Mouse (Mus musculus) lung, embryonic 15.5 days (tissue): ENCODE results near the gene Rpl19. TPM values are rescaled to one million over a fixed set of nuclear protein-coding genes. Genes with fewer than 3 reads are reported as not detected.

ENCODE experiments used
- ATAC-seq: fragments of 200-750 bp; cut with Nextera tagmentation; 2 replicates; pipeline ENCODE4 v1.8.0; 2017; ENCODE audit warnings: moderate number of reproducible peaks, borderline replicate concordance; ENCODE audit not compliant: low FRiP score, low TSS enrichment; ENCODE audit errors: extremely low read depth
- H3K27ac ChIP-seq: fragments of 300-500 bp; sonication (generic); 2 replicates; pipeline ENCODE4 v1.5.1; 2015; ENCODE audit warnings: moderate library complexity, mild to moderate bottlenecking, inconsistent platforms
- H3K27me3 ChIP-seq: fragments of 300-500 bp; sonication (generic); 2 replicates; pipeline ENCODE4 v1.6.1; 2015; ENCODE audit warnings: inconsistent platforms
- H3K36me3 ChIP-seq: fragments of 300-500 bp; sonication (generic); 2 replicates; pipeline ENCODE4 v1.6.1; 2015; ENCODE audit warnings: inconsistent platforms
- H3K4me1 ChIP-seq: fragments of 300-500 bp; sonication (generic); 2 replicates; pipeline ENCODE4 v1.6.1; 2015; ENCODE audit warnings: inconsistent platforms
- H3K4me2 ChIP-seq: fragments of 300-500 bp; sonication (generic); 2 replicates; pipeline ENCODE4 v1.6.1; 2015; ENCODE audit warnings: inconsistent platforms, mild to moderate bottlenecking, moderate library complexity
- H3K4me3 ChIP-seq: fragments of 300-500 bp; sonication (generic); 2 replicates; pipeline ENCODE4 v1.5.1; 2015; ENCODE audit warnings: mild to moderate bottlenecking, inconsistent platforms
- H3K9ac ChIP-seq: fragments of 300-500 bp; sonication (generic); 2 replicates; pipeline ENCODE4 v1.6.1; 2015; ENCODE audit warnings: inconsistent platforms
- H3K9me3 ChIP-seq: fragments of 300-500 bp; sonication (generic); 2 replicates; pipeline ENCODE4 v1.6.1; 2016; ENCODE audit warnings: inconsistent platforms
- WGBS: fragments of 180-500 bp; shearing (Covaris S2); methylation state at CpG from one replicate; pipeline ENCODE4 v1.1.7; 2015; 5-methylcytosine and 5-hydroxymethylcytosine counted together
- microRNA-seq: library from miRNA; unstranded; fragments of <30 nt; microRNA quantifications from one replicate; pipeline ENCODE4, GENCODE M21; 2016
- polyA plus RNA-seq: library from polyadenylated mRNA; unstranded; fragments of >200 nt; fragmentation: Nextera tagmentation; extraction: Ambion mirVana; gene quantifications from 2 replicates; pipeline ENCODE4 v1.2.1, GENCODE M21; 2015

Gene Rpl19
- polyA plus RNA-seq, 1 experiment from 2014 or later, result 1,039 TPM

DNA sequence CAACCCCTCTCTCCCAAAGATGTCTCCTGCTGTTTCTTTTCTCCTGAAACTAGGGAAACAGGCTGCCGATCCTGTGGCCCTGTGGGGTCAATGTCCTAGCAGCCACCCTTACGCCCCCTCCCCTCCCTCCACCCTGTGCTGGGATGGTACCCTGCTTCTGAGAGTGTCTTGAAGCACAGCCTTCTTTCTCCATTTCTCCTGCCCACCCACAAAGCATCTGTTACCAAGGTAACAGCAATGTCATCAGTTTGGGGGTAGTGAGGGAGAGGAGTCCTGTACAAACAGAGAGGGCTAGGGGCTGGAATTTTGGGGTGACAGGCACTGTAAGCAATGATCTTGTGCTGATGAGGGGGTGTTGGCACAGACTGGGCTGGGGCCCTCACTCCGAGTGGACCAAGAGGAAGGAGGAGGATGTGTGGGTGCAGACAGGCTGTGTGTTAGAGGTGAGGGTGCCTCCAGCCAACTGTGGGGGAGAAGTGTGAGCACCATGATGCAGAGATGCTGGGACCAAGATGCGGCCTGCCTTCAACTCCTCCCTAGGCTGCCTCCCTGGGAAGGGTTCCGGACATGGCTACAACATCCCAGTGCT lies 33.7 kb downstream of the Rpl19 start:
- H3K4me3 ChIP-seq, result no peak overlapping the region
- no peaks in the 10 kb centered on the region for H3K4me1 ChIP-seq
- no peak overlapping the region for H3K27ac ChIP-seq
- H3K4me2 ChIP-seq, result no peak overlapping the region
- 57% methylated on average over 5 of the region's 5 CpGs for WGBS
- no peaks in the 10 kb centered on the region for H3K36me3 ChIP-seq
- no peak for ATAC-seq
- peaks cover 15% of the 10 kb centered on the region; the same call in 1 of the 2 replicates for H3K27me3 ChIP-seq
- H3K9me3 ChIP-seq, result no peaks in the 10 kb centered on the region
- no peak overlapping the region for H3K9ac ChIP-seq

DNA sequence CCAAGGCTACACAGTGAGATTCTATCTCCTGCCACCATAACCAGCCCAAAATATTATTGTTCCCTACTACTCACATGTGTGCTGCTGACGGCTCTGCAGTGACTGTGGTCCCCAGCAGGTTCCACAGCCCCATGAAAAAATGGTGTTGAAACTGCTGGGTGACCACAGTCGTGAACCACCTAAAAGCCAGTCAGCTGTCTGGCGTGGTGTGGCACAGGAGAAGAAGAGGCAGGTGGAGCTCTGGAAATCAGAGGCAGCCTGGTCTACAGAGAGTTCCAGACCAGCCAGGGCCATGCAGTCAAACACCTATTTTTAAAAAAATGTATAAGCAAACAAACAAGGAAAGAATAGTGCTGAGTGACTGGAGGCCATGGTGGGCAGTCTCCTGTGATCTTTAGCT lies 34.9 kb downstream of the Rpl19 start:
- ATAC-seq, result no peak
- Histone ChIP-seq H3K4me2 (no peak overlapping the region), H3K4me1 (no peaks in the 10 kb centered on the region), H3K9ac (no peak overlapping the region), H3K9me3 (no peaks in the 10 kb centered on the region), H3K36me3 (no peaks in the 10 kb centered on the region), H3K4me3 (no peak overlapping the region), H3K27ac (no peak overlapping the region), H3K27me3 (peaks cover 7% of the 10 kb centered on the region; the same call in 1 of the 2 replicates)
- 64% methylated on average over 3 of the region's 3 CpGs for WGBS

DNA sequence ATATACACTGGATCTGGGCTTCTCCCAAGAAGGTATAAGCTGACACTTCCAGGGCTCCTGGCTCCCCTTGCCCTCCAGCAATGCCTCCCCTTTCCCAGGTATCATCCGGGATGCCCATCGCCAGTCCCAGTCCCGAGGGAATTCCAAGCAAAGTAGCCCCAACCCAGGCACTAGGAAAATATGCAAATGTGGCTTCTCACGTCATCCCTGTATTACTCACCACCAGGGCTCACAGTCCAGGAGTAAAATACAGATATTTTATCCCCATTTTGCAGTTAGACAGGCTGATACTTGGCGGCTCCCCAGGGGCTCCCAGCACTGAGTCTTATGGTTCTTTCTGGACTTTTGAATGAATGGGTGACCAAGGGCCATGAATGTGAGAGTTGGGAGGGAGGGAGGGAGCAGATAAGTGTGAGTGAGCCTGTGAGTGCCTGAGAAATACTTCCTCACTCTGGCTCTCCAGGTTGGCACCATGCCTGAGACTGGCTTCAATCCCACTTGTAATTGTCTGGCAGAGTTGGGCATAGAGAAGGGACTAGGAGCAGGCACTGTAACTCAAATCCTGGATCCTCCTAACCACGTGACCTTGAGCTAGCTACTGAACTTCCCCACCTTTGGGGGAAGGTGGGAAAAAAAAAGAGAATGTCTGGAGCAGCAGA lies 35.5 kb downstream of the Rpl19 start:
- 46% methylated on average over 6 of the region's 6 CpGs for WGBS
- H3K27me3 ChIP-seq, result peaks cover 5% of the 10 kb centered on the region; the same call in 1 of the 2 replicates

DNA sequence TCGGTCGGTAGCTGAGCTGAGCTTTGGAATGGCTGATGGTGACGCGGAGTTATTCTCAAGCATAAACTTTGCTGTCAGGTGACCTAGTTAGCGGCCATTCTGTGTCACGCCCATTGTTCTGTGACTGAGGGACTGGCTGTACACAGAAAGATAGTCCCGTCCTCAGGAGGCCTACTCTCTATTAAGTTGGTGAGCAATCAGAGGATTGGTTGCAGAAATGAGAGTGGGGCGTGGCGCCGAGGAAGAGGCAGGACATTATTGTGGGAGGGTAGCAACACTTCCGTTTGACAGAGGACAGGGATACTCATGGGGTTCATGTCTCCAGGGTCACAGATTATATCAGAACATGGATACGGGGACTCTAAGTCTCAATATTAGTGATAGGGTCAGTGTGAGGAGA lies 39.7 kb downstream of the Rpl19 start:
- Histone ChIP-seq H3K9me3 (no peaks in the 10 kb centered on the region), H3K4me3 (no peak overlapping the region), H3K27ac (no peak overlapping the region), H3K4me1 (no peaks in the 10 kb centered on the region), H3K9ac (no peak overlapping the region), H3K27me3 (no peaks in the 10 kb centered on the region), H3K36me3 (no peaks in the 10 kb centered on the region), H3K4me2 (no peak overlapping the region)
- ATAC-seq, result no peak
- WGBS, result 90% methylated on average over 12 of the region's 12 CpGs

More for the DNA sequence above, 35.5 kb downstream of the Rpl19 start:
- H3K9ac ChIP-seq, result no peak overlapping the region
- H3K36me3 ChIP-seq, result no peaks in the 10 kb centered on the region
- ATAC-seq, result no peak
- H3K27ac ChIP-seq, result no peak overlapping the region
- H3K4me3 ChIP-seq, result no peak overlapping the region
- no peaks in the 10 kb centered on the region for H3K4me1 ChIP-seq
- H3K9me3 ChIP-seq, result no peaks in the 10 kb centered on the region
- no peak overlapping the region for H3K4me2 ChIP-seq

DNA sequence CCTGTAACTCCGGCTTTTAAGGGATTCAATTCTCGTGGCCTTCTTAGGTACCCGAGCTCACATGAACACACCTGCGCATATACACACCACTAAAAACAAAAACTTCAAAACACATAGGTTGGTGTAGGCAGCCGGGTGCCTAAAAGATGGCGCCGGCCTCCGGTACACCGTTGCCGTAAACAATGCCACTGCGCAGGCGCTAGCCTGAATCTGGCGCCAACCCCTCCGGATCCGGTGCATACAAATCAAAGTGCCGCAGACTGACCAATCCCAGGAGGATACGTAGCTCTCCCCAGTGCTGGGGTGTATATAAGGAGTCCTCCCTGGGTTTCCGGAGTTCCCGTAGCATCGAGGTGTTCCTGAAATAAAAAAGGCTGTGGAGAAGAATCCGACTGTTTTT lies 40.7 kb downstream of the Rpl19 start:
- Histone ChIP-seq H3K4me2 (no peak overlapping the region), H3K36me3 (no peaks in the 10 kb centered on the region), H3K4me1 (no peaks in the 10 kb centered on the region), H3K27ac (no peak overlapping the region), H3K27me3 (no peaks in the 10 kb centered on the region), H3K4me3 (no peak overlapping the region), H3K9ac (no peak overlapping the region), H3K9me3 (no peaks in the 10 kb centered on the region)
- WGBS, result 92% methylated on average over 21 of the region's 21 CpGs
- ATAC-seq, result no peak

DNA sequence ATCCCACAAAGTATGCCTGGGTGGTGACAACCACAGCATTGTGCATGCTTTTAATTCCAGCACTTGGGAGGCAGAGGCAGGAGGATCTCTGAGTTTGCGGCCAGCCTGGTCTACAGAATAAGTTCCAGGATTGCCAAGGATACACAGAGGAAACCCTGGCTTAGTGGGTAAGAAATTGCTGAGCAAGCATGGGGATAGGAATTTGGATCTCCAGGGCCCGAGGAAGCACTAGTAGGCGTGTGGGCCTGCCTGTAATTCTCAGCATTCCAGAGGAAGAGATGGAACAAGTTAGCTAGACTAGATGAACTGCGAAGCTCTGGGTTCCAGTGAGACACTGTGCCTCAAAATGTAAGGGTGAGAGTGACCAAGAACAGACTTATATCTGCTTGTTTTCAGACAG lies 46.9 kb downstream of the Rpl19 start:
- Histone ChIP-seq H3K4me3 (no peak overlapping the region), H3K4me1 (no peaks in the 10 kb centered on the region), H3K27ac (no peak overlapping the region), H3K4me2 (no peak overlapping the region), H3K36me3 (no peaks in the 10 kb centered on the region), H3K27me3 (no peaks in the 10 kb centered on the region), H3K9me3 (no peaks in the 10 kb centered on the region), H3K9ac (no peak overlapping the region)
- 82% methylated on average over 4 of the region's 4 CpGs for WGBS
- no peak for ATAC-seq

DNA sequence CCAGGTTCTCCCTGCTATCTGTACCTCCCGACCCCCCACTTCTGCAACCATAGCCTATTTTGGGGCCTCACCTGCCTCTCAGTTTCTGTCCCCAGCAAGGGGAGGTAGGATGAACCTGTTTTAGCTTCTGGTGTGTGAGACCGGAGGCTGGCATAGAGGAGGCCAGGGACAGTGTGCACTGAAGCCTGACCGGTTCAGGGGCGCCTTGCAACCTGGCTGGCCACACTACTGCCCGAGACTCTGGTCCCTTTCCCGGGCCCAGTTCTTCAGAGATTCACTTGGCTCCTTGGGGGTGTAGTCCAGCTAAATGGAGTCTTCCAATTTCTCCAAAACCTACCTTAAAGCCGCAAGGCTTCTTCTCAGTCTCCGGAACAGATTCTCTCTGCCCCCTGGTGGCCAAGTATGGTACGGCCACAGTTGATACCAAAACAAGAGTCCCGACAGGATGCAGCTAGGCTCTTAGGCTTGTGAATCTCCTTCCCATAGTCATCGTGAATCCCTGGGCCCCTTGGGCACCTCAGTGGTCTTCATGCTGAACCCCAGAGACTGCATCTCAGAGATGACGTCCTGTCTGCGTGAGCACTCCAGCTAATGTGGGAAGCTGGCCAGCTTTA lies 48.8 kb downstream of the Rpl19 start:
- no peaks in the 10 kb centered on the region for H3K9me3 ChIP-seq
- H3K27me3 ChIP-seq, result no peaks in the 10 kb centered on the region
- H3K36me3 ChIP-seq, result no peaks in the 10 kb centered on the region
- no peak overlapping the region for H3K4me2 ChIP-seq
- no peak overlapping the region for H3K4me3 ChIP-seq
- H3K4me1 ChIP-seq, result no peaks in the 10 kb centered on the region
- no peak overlapping the region for H3K27ac ChIP-seq
- WGBS, result 21% methylated on average over 13 of the region's 13 CpGs
- H3K9ac ChIP-seq, result no peak overlapping the region
- no peak for ATAC-seq

DNA sequence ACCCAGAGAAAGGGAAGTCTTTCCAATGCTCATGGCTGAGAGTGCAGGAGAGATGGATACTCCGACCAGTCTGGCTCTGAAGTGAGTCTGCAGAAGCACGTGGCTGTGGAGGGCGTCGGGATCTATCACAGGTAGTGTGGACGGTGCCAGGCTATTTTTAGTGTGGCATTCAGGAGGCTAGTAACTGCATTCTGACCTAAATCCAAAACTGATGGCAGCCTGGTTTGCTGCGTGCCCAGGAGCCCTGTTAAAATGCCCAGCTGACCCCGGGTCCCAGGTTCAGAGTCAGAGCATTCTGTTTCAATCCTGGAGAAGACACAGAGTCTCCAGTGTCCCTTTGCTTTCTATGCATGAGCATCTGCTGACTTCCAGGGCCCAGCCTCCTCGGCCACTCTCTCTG lies 50.6 kb downstream of the Rpl19 start:
- Histone ChIP-seq H3K27ac (no peak overlapping the region), H3K27me3 (no peaks in the 10 kb centered on the region), H3K9me3 (no peaks in the 10 kb centered on the region), H3K4me3 (no peak overlapping the region), H3K36me3 (no peaks in the 10 kb centered on the region), H3K4me2 (no peak overlapping the region), H3K9ac (no peak overlapping the region), H3K4me1 (no peaks in the 10 kb centered on the region)
- ATAC-seq, result no peak
- 81% methylated on average over 8 of the region's 8 CpGs for WGBS

Small RNA genes within 50 kb of the gene (microRNA-seq; reads per million reads assigned to microRNA genes)
- not detected for gene Gm27597

Other genes starting within 250 kb of the Rpl19 start
- 457 and 490 TPM in 2 replicates for gene Rpl23, start 244.3 kb upstream of the Rpl19 start, polyA plus RNA-seq
- gene Lasp1, start 227.7 kb upstream of the Rpl19 start, polyA plus RNA-seq, result 153 and 160 TPM in 2 replicates
- gene B230217C12Rik, start 185.9 kb upstream of the Rpl19 start, polyA plus RNA-seq, result 4.2 and 4.4 TPM in 2 replicates
- gene Fbxo47, start 142.6 kb upstream of the Rpl19 start, polyA plus RNA-seq, result 0.42 and 0.64 TPM in 2 replicates
- gene Plxdc1, start 40.3 kb upstream of the Rpl19 start, polyA plus RNA-seq, result 0.89 and 1.3 TPM in 2 replicates
- 6.8 and 9.0 TPM in 2 replicates for gene Arl5c, start 30.5 kb upstream of the Rpl19 start, polyA plus RNA-seq
- gene Cacnb1, start 3.7 kb upstream of the Rpl19 start, polyA plus RNA-seq, result 4.9 and 5.2 TPM in 2 replicates
- 0.06 and 0.16 TPM in 2 replicates for gene Stac2, start 26.8 kb downstream of the Rpl19 start, polyA plus RNA-seq
- 14.0 and 17.6 TPM in 2 replicates for gene Fbxl20, start 123.7 kb downstream of the Rpl19 start, polyA plus RNA-seq
- 57.8 and 60.8 TPM in 2 replicates for gene Med1, start 166.6 kb downstream of the Rpl19 start, polyA plus RNA-seq
- 8.8 and 10.0 TPM in 2 replicates for gene Cdk12, start 176.3 kb downstream of the Rpl19 start, polyA plus RNA-seq